Mouse (Mus musculus): ENCODE data around the gene Htra3. TPM values are rescaled to one million over a fixed set of nuclear protein-coding genes. Genes with fewer than 3 reads are reported as not detected.

Htra3 gene
- total and polyA plus RNA-seq, 3 experiments, result not detected

DNA sequence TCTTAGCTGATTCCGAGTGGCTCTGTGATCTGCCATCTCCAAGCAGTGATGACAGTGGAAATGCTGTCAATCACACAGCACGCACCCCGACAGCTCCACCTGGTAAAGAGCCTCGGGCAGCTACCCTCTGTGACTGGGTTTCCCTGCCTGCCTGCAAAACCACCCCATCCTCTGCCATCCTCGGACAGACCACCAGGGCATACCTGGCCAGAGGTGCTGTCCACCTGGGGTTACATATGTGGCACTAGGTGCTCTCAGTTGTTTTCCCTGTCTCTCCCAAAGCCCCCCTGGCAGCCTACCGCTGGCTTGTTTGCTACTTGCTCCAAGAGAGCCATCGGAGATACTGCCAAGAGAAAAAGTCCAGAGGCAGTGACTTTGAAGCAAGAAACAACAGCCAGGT lies 72.8 kb downstream of the Htra3 start:
- no peak for TF ChIP-seq POLR2A (IDR thresholded peaks at IDR 0.05; ENCODE audit: control insufficient read depth in 1 of 2, insufficient read depth in 1 of 2, low read depth in 1 of 2, low read length in 2 of 2, poor library complexity in 1 of 2)
- TF ChIP-seq KAT2A (conservative IDR thresholded peaks at IDR 0.05; ENCODE audit: low read depth, low read length), result no peak
- no peak for TF ChIP-seq SMC3 (IDR thresholded peaks at IDR 0.05; ENCODE audit: low read depth, low read length)
- TF ChIP-seq UBTF (IDR thresholded peaks at IDR 0.05; ENCODE audit: borderline replicate concordance, insufficient read depth, low read depth, low read length), result no peak
- TF ChIP-seq MAX (IDR thresholded peaks at IDR 0.05; ENCODE audit: low read length), result no peak
- TF ChIP-seq EP300 (IDR thresholded peaks at IDR 0.05; ENCODE audit: low read depth in 1 of 2, low read length in 2 of 2), result no peak
- TF ChIP-seq TBP (IDR thresholded peaks at IDR 0.05; ENCODE audit: low read depth, low read length), result no peak
- no peak for TF ChIP-seq ELF1 (IDR thresholded peaks at IDR 0.05; ENCODE audit: low read depth, low read length)
- no peak for TF ChIP-seq MAZ (IDR thresholded peaks at IDR 0.05; ENCODE audit: low read depth, low read length)
- H3K36me3 ChIP-seq (ENCODE audit: control insufficient read depth in 1 of 2, insufficient read depth in 2 of 2, low read length in 2 of 2), result no peaks in the 10 kb centered on the region
- no peak for DNase-seq (ENCODE audit: low read depth, low spot score)
- H3K4me1 ChIP-seq (ENCODE audit: control insufficient read depth in 1 of 2, insufficient read depth in 2 of 2, low read length in 2 of 2), result no peaks in the 10 kb centered on the region
- H3K27me3 ChIP-seq (ENCODE audit: control insufficient read depth in 1 of 2, insufficient read depth in 2 of 2, low read length in 2 of 2), result no peaks in the 10 kb centered on the region
- H3K9ac ChIP-seq (ENCODE audit: control insufficient read depth, low read depth, low read length, poor library complexity, severe bottlenecking), result no peak overlapping the region
- H3K9me3 ChIP-seq (replicated peaks; ENCODE audit: insufficient read depth, low read length), result no peaks in the 10 kb centered on the region
- no peaks in the 10 kb centered on the region for H3K79me2 ChIP-seq (ENCODE audit: control insufficient read depth, insufficient read depth, low read length, poor library complexity)
- H3K27ac ChIP-seq (ENCODE audit: control insufficient read depth, low read depth, low read length), result no peak overlapping the region
- no peak overlapping the region for H3K4me3 ChIP-seq (ENCODE audit: control insufficient read depth in 1 of 2, insufficient read depth in 1 of 2, low read depth in 2 of 2, low read length in 2 of 2)

DNA sequence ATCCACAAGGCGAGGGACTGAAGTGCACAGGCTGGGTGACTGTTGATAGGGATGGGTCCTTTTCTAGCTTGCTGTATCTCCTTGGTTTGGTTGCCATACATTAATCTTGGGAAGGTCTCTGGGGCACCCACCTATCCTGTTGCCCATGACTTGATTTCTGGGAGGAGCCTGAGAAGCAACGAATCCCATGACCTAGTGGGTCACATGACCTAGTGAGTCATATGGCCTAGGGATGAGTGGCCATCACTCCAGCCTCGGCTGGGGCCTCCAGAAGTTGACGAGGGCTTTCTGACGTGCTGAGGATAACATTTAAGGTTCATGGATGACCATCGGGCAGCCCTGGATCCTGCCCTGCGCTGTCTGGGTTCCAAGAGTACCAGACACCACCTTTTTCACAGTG lies 74.2 kb downstream of the Htra3 start:
- peak; percentile 22; the same call in 1 of the 2 replicates for TF ChIP-seq USF1 (IDR thresholded peaks at IDR 0.05; ENCODE audit: low read depth, low read length)
- TF ChIP-seq E2F4 (IDR thresholded peaks at IDR 0.05; ENCODE audit: borderline replicate concordance, low read depth, low read length), result no peak
- no peak for TF ChIP-seq CHD2 (IDR thresholded peaks at IDR 0.05; ENCODE audit: low read length)
- TF ChIP-seq MAX (IDR thresholded peaks at IDR 0.05; ENCODE audit: low read length), result no peak
- TF ChIP-seq ETS1 (IDR thresholded peaks at IDR 0.05; ENCODE audit: low read depth, low read length), result no peak
- no peak for TF ChIP-seq HCFC1 (IDR thresholded peaks at IDR 0.05; ENCODE audit: low read depth, low read length)
- no peak for TF ChIP-seq USF2 (IDR thresholded peaks at IDR 0.05; ENCODE audit: borderline replicate concordance in 1 of 2, insufficient read depth in 1 of 2, low read depth in 1 of 2, low read length in 2 of 2)
- no peaks in the 10 kb centered on the region for H3K4me1 ChIP-seq (ENCODE audit: control insufficient read depth in 1 of 2, insufficient read depth in 2 of 2, low read length in 2 of 2)
- H3K9ac ChIP-seq (ENCODE audit: control insufficient read depth, low read depth, low read length, poor library complexity, severe bottlenecking), result no peak overlapping the region
- no peak for DNase-seq (ENCODE audit: low read depth, low spot score)
- no peaks in the 10 kb centered on the region for H3K79me2 ChIP-seq (ENCODE audit: control insufficient read depth, insufficient read depth, low read length, poor library complexity)
- no peaks in the 10 kb centered on the region for H3K9me3 ChIP-seq (replicated peaks; ENCODE audit: insufficient read depth, low read length)
- no peak overlapping the region for H3K27ac ChIP-seq (ENCODE audit: control insufficient read depth, low read depth, low read length)
- no peaks in the 10 kb centered on the region for H3K27me3 ChIP-seq (ENCODE audit: control insufficient read depth in 1 of 2, insufficient read depth in 2 of 2, low read length in 2 of 2)
- no peak overlapping the region for H3K4me3 ChIP-seq (ENCODE audit: control insufficient read depth in 1 of 2, insufficient read depth in 1 of 2, low read depth in 2 of 2, low read length in 2 of 2)
- no peaks in the 10 kb centered on the region for H3K36me3 ChIP-seq (ENCODE audit: control insufficient read depth in 1 of 2, insufficient read depth in 2 of 2, low read length in 2 of 2)

Other genes with a start within 250 kb of the Htra3 start
- gene Cpz, start 154.1 kb downstream of the Htra3 start, total RNA-seq (2012; rRNA removed), result not detected in 2 replicates
- under 1 TPM in 1 of 2 experiments, not detected in 1; 0.10 TPM for gene Cpz, start 154.1 kb downstream of the Htra3 start, polyA plus RNA-seq (2012; ENCODE audit: insufficient read depth in 1 of 2, insufficient read length in 2 of 2, low read depth in 1 of 2, low replicate concordance in 2 of 2, missing spikeins in 1 of 2)
- 13.1 and 16.6 TPM in 2 replicates for gene Trmt44, start 104.7 kb downstream of the Htra3 start, total RNA-seq (2012; rRNA removed)
- 10 to 100 TPM in 1 of 2 experiments, not detected in 1; 14.3 TPM for gene Trmt44, start 104.7 kb downstream of the Htra3 start, polyA plus RNA-seq (2012; ENCODE audit: insufficient read depth in 1 of 2, insufficient read length in 2 of 2, low read depth in 1 of 2, low replicate concordance in 2 of 2, missing spikeins in 1 of 2)
- gene Acox3, start 96.7 kb downstream of the Htra3 start, total RNA-seq (2012; rRNA removed), result 3.9 and 6.5 TPM in 2 replicates
- gene Acox3, start 96.7 kb downstream of the Htra3 start, polyA plus RNA-seq (2012; ENCODE audit: insufficient read depth in 1 of 2, insufficient read length in 2 of 2, low read depth in 1 of 2, low replicate concordance in 2 of 2, missing spikeins in 1 of 2), result 10 to 100 TPM in 1 of 2 experiments, not detected in 1; 11.4 TPM
- not detected in 2 replicates for gene Sh3tc1, start 60.2 kb upstream of the Htra3 start, total RNA-seq (2012; rRNA removed)
- gene Sh3tc1, start 60.2 kb upstream of the Htra3 start, polyA plus RNA-seq (2012; ENCODE audit: insufficient read depth in 1 of 2, insufficient read length in 2 of 2, low read depth in 1 of 2, low replicate concordance in 2 of 2, missing spikeins in 1 of 2), result not detected
- gene Ablim2, start 78.1 kb upstream of the Htra3 start, total RNA-seq (2012; rRNA removed), result not detected in 2 replicates
- gene Ablim2, start 78.1 kb upstream of the Htra3 start, polyA plus RNA-seq (2012; ENCODE audit: insufficient read depth in 1 of 2, insufficient read length in 2 of 2, low read depth in 1 of 2, low replicate concordance in 2 of 2, missing spikeins in 1 of 2), result not detected
- 0.04 TPM in 1 of 2 replicates, not detected in the other for gene Afap1, start 213.5 kb upstream of the Htra3 start, total RNA-seq (2012; rRNA removed)
- gene Afap1, start 213.5 kb upstream of the Htra3 start, polyA plus RNA-seq (2012; ENCODE audit: insufficient read depth in 1 of 2, insufficient read length in 2 of 2, low read depth in 1 of 2, low replicate concordance in 2 of 2, missing spikeins in 1 of 2), result under 1 TPM in 1 of 2 experiments, not detected in 1; 0.03 TPM

Measured in MEL (cell line).